Mouse (Mus musculus): ENCODE results near the gene Rdh5. TPM values are rescaled to one million over a fixed set of nuclear protein-coding genes. Genes with fewer than 3 reads are reported as not detected.

Gene Rdh5
- polyA plus RNA-seq, 1 experiment from 2014 or later, result 0.92 TPM

GRCm38 (mm10) chr10:128919966-128920365 is 2.7 kb downstream of the Rdh5 start:
- 94% methylated on average over 7 of the region's 7 CpGs for WGBS (ENCODE audit: missing documents)
- H3K36me3 ChIP-seq (ENCODE audit: inconsistent target), result peaks cover 29% of the 10 kb centered on the region
- no peak overlapping the region for H3K4me3 ChIP-seq (ENCODE audit: inconsistent target)
- H3K27ac ChIP-seq, result no peak overlapping the region
- no peaks in the 10 kb centered on the region for H3K79me2 ChIP-seq (ENCODE audit: inconsistent target)

GRCm38 (mm10) chr10:128919203-128919631 is 3.5 kb downstream of the Rdh5 start:
- Histone ChIP-seq H3K79me2 (ENCODE audit: inconsistent target) (peaks cover 4% of the 10 kb centered on the region; the same call in 1 of the 2 replicates), H3K4me3 (ENCODE audit: inconsistent target) (no peak overlapping the region), H3K36me3 (ENCODE audit: inconsistent target) (peaks cover 37% of the 10 kb centered on the region), H3K27ac (no peak overlapping the region)
- 83% methylated on average over 6 of the region's 6 CpGs for WGBS (ENCODE audit: missing documents)

GRCm38 (mm10) chr10:128918246-128918645 is 4.4 kb downstream of the Rdh5 start:
- H3K36me3 ChIP-seq (ENCODE audit: inconsistent target), result peaks cover 46% of the 10 kb centered on the region

GRCm38 (mm10) chr10:128917400-128917799 is 5.3 kb downstream of the Rdh5 start:
- Histone ChIP-seq H3K36me3 (ENCODE audit: inconsistent target) (peaks cover 52% of the 10 kb centered on the region), H3K79me2 (ENCODE audit: inconsistent target) (peaks cover 23% of the 10 kb centered on the region; the same call in 1 of the 2 replicates), H3K4me3 (ENCODE audit: inconsistent target) (no peak overlapping the region), H3K27ac (no peak overlapping the region)
- WGBS (ENCODE audit: missing documents), result 93% methylated on average over 6 of the region's 6 CpGs

More at GRCm38 (mm10) chr10:128918246-128918645, 4.4 kb downstream of the Rdh5 start:
- Histone ChIP-seq H3K27ac (no peak overlapping the region), H3K79me2 (ENCODE audit: inconsistent target) (peaks cover 14% of the 10 kb centered on the region; the same call in 1 of the 2 replicates), H3K4me3 (ENCODE audit: inconsistent target) (no peak overlapping the region)
- WGBS (ENCODE audit: missing documents), result 84% methylated on average over 7 of the region's 7 CpGs

GRCm38 (mm10) chr10:128916665-128917064 is 6.0 kb downstream of the Rdh5 start:
- Histone ChIP-seq H3K36me3 (ENCODE audit: inconsistent target) (peaks cover 57% of the 10 kb centered on the region), H3K27ac (no peak overlapping the region), H3K79me2 (ENCODE audit: inconsistent target) (peaks cover 30% of the 10 kb centered on the region), H3K4me3 (ENCODE audit: inconsistent target) (no peak overlapping the region)
- WGBS (ENCODE audit: missing documents), result 98% methylated on average over 3 of the region's 3 CpGs

GRCm38 (mm10) chr10:128915550-128915949 is 7.1 kb downstream of the Rdh5 start:
- H3K27ac ChIP-seq, result no peak overlapping the region
- H3K79me2 ChIP-seq (ENCODE audit: inconsistent target), result peaks cover 41% of the 10 kb centered on the region
- WGBS (ENCODE audit: missing documents), result 91% methylated on average over 2 of the region's 2 CpGs
- H3K4me3 ChIP-seq (ENCODE audit: inconsistent target), result no peak overlapping the region
- peaks cover 57% of the 10 kb centered on the region for H3K36me3 ChIP-seq (ENCODE audit: inconsistent target)

GRCm38 (mm10) chr10:128913696-128914095 is 9.0 kb downstream of the Rdh5 start:
- WGBS (ENCODE audit: missing documents), result 92% methylated on average over 9 of the region's 12 CpGs
- Histone ChIP-seq H3K36me3 (ENCODE audit: inconsistent target) (peaks cover 57% of the 10 kb centered on the region), H3K79me2 (ENCODE audit: inconsistent target) (peaks cover 50% of the 10 kb centered on the region)

GRCm38 (mm10) chr10:128913219-128913618 is 9.5 kb downstream of the Rdh5 start:
- H3K79me2 ChIP-seq (ENCODE audit: inconsistent target), result peaks cover 50% of the 10 kb centered on the region
- WGBS (ENCODE audit: missing documents), result 35% methylated on average over 5 of the region's 5 CpGs

More at GRCm38 (mm10) chr10:128913696-128914095, 9.0 kb downstream of the Rdh5 start:
- H3K4me3 ChIP-seq (ENCODE audit: inconsistent target), result no peak overlapping the region
- H3K27ac ChIP-seq, result no peak overlapping the region

GRCm38 (mm10) chr10:128912791-128913190 is 9.9 kb downstream of the Rdh5 start:
- H3K36me3 ChIP-seq (ENCODE audit: inconsistent target), result peaks cover 53% of the 10 kb centered on the region
- peaks cover 50% of the 10 kb centered on the region for H3K79me2 ChIP-seq (ENCODE audit: inconsistent target)
- WGBS (ENCODE audit: missing documents), result 87% methylated on average over 4 of the region's 4 CpGs
- H3K4me3 ChIP-seq (ENCODE audit: inconsistent target), result no peak overlapping the region
- H3K27ac ChIP-seq, result no peak overlapping the region

More at GRCm38 (mm10) chr10:128913219-128913618, 9.5 kb downstream of the Rdh5 start:
- Histone ChIP-seq H3K4me3 (ENCODE audit: inconsistent target) (no peak overlapping the region), H3K27ac (no peak overlapping the region), H3K36me3 (ENCODE audit: inconsistent target) (peaks cover 57% of the 10 kb centered on the region)

- Histone ChIP-seq H3K79me2 (ENCODE audit: inconsistent target) (peaks cover 50% of the 10 kb centered on the region), H3K27ac (no peak overlapping the region), H3K4me3 (ENCODE audit: inconsistent target) (no peak overlapping the region), H3K36me3 (ENCODE audit: inconsistent target) (peaks cover 48% of the 10 kb centered on the region)
- WGBS (ENCODE audit: missing documents), result 87% methylated on average over 3 of the region's 4 CpGs
Observed at GRCm38 (mm10) chr10:128912268-128912667, 10.4 kb downstream of the Rdh5 start.

GRCm38 (mm10) chr10:128911430-128911829 is 11.3 kb downstream of the Rdh5 start:
- H3K27ac ChIP-seq, result peak overlapping the region; percentile 81
- H3K36me3 ChIP-seq (ENCODE audit: inconsistent target), result peaks cover 40% of the 10 kb centered on the region
- 50% methylated on average over 6 of the region's 6 CpGs for WGBS (ENCODE audit: missing documents)

GRCm38 (mm10) chr10:128910066-128910841 is 12.4 kb downstream of the Rdh5 start:
- Histone ChIP-seq H3K27ac (peak overlapping the region; percentile 81), H3K4me3 (ENCODE audit: inconsistent target) (peak overlapping the region; percentile 82), H3K36me3 (ENCODE audit: inconsistent target) (peaks cover 31% of the 10 kb centered on the region), H3K79me2 (ENCODE audit: inconsistent target) (peaks cover 50% of the 10 kb centered on the region)
- 4% methylated on average over 46 of the region's 66 CpGs for WGBS (ENCODE audit: missing documents)

More at GRCm38 (mm10) chr10:128911430-128911829, 11.3 kb downstream of the Rdh5 start:
- Histone ChIP-seq H3K79me2 (ENCODE audit: inconsistent target) (peaks cover 50% of the 10 kb centered on the region), H3K4me3 (ENCODE audit: inconsistent target) (peak overlapping the region; percentile 82)

- Histone ChIP-seq H3K79me2 (ENCODE audit: inconsistent target) (peaks cover 49% of the 10 kb centered on the region), H3K4me3 (ENCODE audit: inconsistent target) (peak overlapping the region; percentile 20; the same call in 1 of the 2 replicates), H3K27ac (peak overlapping the region; percentile 94), H3K36me3 (ENCODE audit: inconsistent target) (peaks cover 24% of the 10 kb centered on the region)
- WGBS (ENCODE audit: missing documents), result 2% methylated on average over 14 of the region's 41 CpGs
Observed at GRCm38 (mm10) chr10:128909567-128910028, 13.1 kb downstream of the Rdh5 start.

- 63% methylated on average over 13 of the region's 13 CpGs for WGBS (ENCODE audit: missing documents)
- Histone ChIP-seq H3K36me3 (ENCODE audit: inconsistent target) (peaks cover 17% of the 10 kb centered on the region), H3K4me3 (ENCODE audit: inconsistent target) (peak overlapping the region; percentile 20; the same call in 1 of the 2 replicates), H3K27ac (peak overlapping the region; percentile 94), H3K79me2 (ENCODE audit: inconsistent target) (peaks cover 42% of the 10 kb centered on the region)
Observed at GRCm38 (mm10) chr10:128908778-128909448, 13.8 kb downstream of the Rdh5 start.
